ENCODE assay signal across 7 mouse cellular contexts in genomic region chr11:24306101-24306500, GRCm38 (mm10).
A peak's percentile ranks its signal among the peaks of the same experiment; 100 is the strongest.
DNase-seq lines count a peak whose midpoint lies in the region; ATAC-seq and TF ChIP-seq lines count a peak whose summit lies in the region.

No protein-coding gene starts in this region.

- DNase-seq in liver, embryonic 11.5 days (ENCODE audit: low spot score): no peak
- DNase-seq in liver: no peak
- no peak for DNase-seq in midbrain, postnatal 0 days (ENCODE audit: low spot score)
- no peak for DNase-seq in c-Kit-positive CD71-positive TER-119-positive erythroid progenitor cells, embryonic 14.5 days (ENCODE audit: low spot score)
- no peak for DNase-seq in adrenal gland, postnatal 10 days

- H3K4me3 ChIP-seq in liver, embryonic 11.5 days (ENCODE audit: low read depth, low read length): peak overlapping the region; percentile 37; the same call in 1 of the 2 replicates
- peak overlapping the region; percentile 32; the same call in 1 of the 2 replicates for H3K4me3 ChIP-seq in forebrain, embryonic 12.5 days (replicated peaks)
- 0 out of 2 replicates have a peak overlapping the region, but pooled peaks have one; percentile 31 for H3K4me3 ChIP-seq in intestine, embryonic 15.5 days (replicated peaks)
- H3K4me3 ChIP-seq in midbrain, postnatal 0 days (ENCODE audit: low read depth, low read length): no peak overlapping the region

- ATAC-seq in liver, embryonic 11.5 days (replicated peaks; ENCODE audit: low FRiP score): peak; percentile 75
- ATAC-seq in forebrain, embryonic 12.5 days (ENCODE audit: low FRiP score): no peak
- no peak; the same call in 1 of the 2 replicates for ATAC-seq in intestine, embryonic 15.5 days
- no peak for ATAC-seq in midbrain, postnatal 0 days (ENCODE audit: low FRiP score)

- no peak for TF ChIP-seq CTCF in midbrain, postnatal 0 days (IDR thresholded peaks at IDR 0.05)

- H3K4me2 ChIP-seq in liver, embryonic 11.5 days: peak overlapping the region; percentile 66
- H3K4me2 ChIP-seq in forebrain, embryonic 12.5 days: peak overlapping the region; percentile 59; the same call in 1 of the 2 replicates
- H3K4me2 ChIP-seq in intestine, embryonic 15.5 days (replicated peaks): peak overlapping the region; percentile 63
- H3K4me2 ChIP-seq in midbrain, postnatal 0 days (ENCODE audit: low read depth, low read length, poor library complexity, severe bottlenecking): peak overlapping the region; percentile 53; the same call in 1 of the 2 replicates

- WGBS in liver, embryonic 11.5 days: 58% methylated on average over 2 of the region's 2 CpGs
- WGBS in forebrain, embryonic 12.5 days: 83% methylated on average over 2 of the region's 2 CpGs
- 80% methylated on average over 2 of the region's 2 CpGs for WGBS in intestine, embryonic 15.5 days
- WGBS in midbrain, postnatal 0 days: 88% methylated on average over 2 of the region's 2 CpGs

- H3K36me3 ChIP-seq in liver, embryonic 11.5 days (ENCODE audit: control insufficient read depth, insufficient read depth, low read length): no peaks in the 10 kb centered on the region
- no peaks in the 10 kb centered on the region for H3K36me3 ChIP-seq in forebrain, embryonic 12.5 days (replicated peaks)
- H3K36me3 ChIP-seq in intestine, embryonic 15.5 days: no peaks in the 10 kb centered on the region
- no peaks in the 10 kb centered on the region for H3K36me3 ChIP-seq in midbrain, postnatal 0 days (ENCODE audit: insufficient read depth, low read length)

- no peak overlapping the region for H3K9ac ChIP-seq in liver, embryonic 11.5 days (ENCODE audit: low read depth, low read length)
- no peak overlapping the region for H3K9ac ChIP-seq in forebrain, embryonic 12.5 days
- H3K9ac ChIP-seq in intestine, embryonic 15.5 days: no peak overlapping the region
- H3K9ac ChIP-seq in midbrain, postnatal 0 days (replicated peaks; ENCODE audit: low read length, poor library complexity, severe bottlenecking): no peak overlapping the region

- no peak overlapping the region for H3K27ac ChIP-seq in liver, embryonic 11.5 days (ENCODE audit: low read depth, low read length)
- no peak overlapping the region for H3K27ac ChIP-seq in forebrain, embryonic 12.5 days
- H3K27ac ChIP-seq in intestine, embryonic 15.5 days: no peak overlapping the region
- no peak overlapping the region for H3K27ac ChIP-seq in midbrain, postnatal 0 days (ENCODE audit: low read depth, low read length)

- H3K9me3 ChIP-seq in liver, embryonic 11.5 days (ENCODE audit: control insufficient read depth, low read length): no peaks in the 10 kb centered on the region
- 0 out of 2 replicates have a peak, but pooled peaks cover 6% of the 10 kb centered on the region for H3K9me3 ChIP-seq in forebrain, embryonic 12.5 days
- no peaks in the 10 kb centered on the region for H3K9me3 ChIP-seq in intestine, embryonic 15.5 days
- no peaks in the 10 kb centered on the region for H3K9me3 ChIP-seq in midbrain, postnatal 0 days (ENCODE audit: low read length)

- H3K27me3 ChIP-seq in liver, embryonic 11.5 days (replicated peaks; ENCODE audit: control insufficient read depth, insufficient read depth, low read length): no peaks in the 10 kb centered on the region
- peaks cover 10% of the 10 kb centered on the region for H3K27me3 ChIP-seq in forebrain, embryonic 12.5 days
- H3K27me3 ChIP-seq in intestine, embryonic 15.5 days (replicated peaks): no peaks in the 10 kb centered on the region
- no peaks in the 10 kb centered on the region for H3K27me3 ChIP-seq in midbrain, postnatal 0 days (ENCODE audit: insufficient read depth, low read length)

- peaks cover 6% of the 10 kb centered on the region for H3K4me1 ChIP-seq in liver, embryonic 11.5 days (replicated peaks; ENCODE audit: control insufficient read depth, insufficient read depth, low read length)
- H3K4me1 ChIP-seq in forebrain, embryonic 12.5 days: peaks cover 33% of the 10 kb centered on the region
- peaks cover 14% of the 10 kb centered on the region; the same call in 1 of the 2 replicates for H3K4me1 ChIP-seq in intestine, embryonic 15.5 days (replicated peaks)
- peaks cover 6% of the 10 kb centered on the region; the same call in 1 of the 2 replicates for H3K4me1 ChIP-seq in midbrain, postnatal 0 days (ENCODE audit: insufficient read depth, low read length)
